Mouse (Mus musculus) frontal cortex, adult (tissue): ENCODE data around the gene Slc16a5.
A peak's percentile ranks its signal among the peaks of the same experiment; 100 is the strongest.
"Not testable (repeated sequence)": the region's sequence is repeated elsewhere in the genome, so short reads cannot be mapped to it uniquely, and the experiment has no call there.

ENCODE experiments used
- ATAC-seq: cut with Nextera tagmentation; 2 replicates; pipeline ENCODE4 v1.9.2; 2017; ENCODE audit warnings: mild to moderate bottlenecking, moderate library complexity, mixed read lengths; ENCODE audit not compliant: low TSS enrichment

The Slc16a5 gene

GRCm38 (mm10) chr11:115478296-115478938 lies 16.1 kb downstream of the Slc16a5 start:
- no peak for ATAC-seq

GRCm38 (mm10) chr11:115481553-115482259 lies 19.4 kb downstream of the Slc16a5 start:
- peak; percentile 64 for ATAC-seq

- ATAC-seq, result no peak
Measured at GRCm38 (mm10) chr11:115483278-115483677, 21.0 kb downstream of the Slc16a5 start.

- no peak for ATAC-seq
Measured at GRCm38 (mm10) chr11:115483726-115484125, 21.5 kb downstream of the Slc16a5 start.

GRCm38 (mm10) chr11:115485155-115485554 lies 22.9 kb downstream of the Slc16a5 start:
- ATAC-seq, result no peak

- ATAC-seq, result no peak
Measured at GRCm38 (mm10) chr11:115488551-115489104, 26.4 kb downstream of the Slc16a5 start.

- ATAC-seq, result no peak
Measured at GRCm38 (mm10) chr11:115490441-115491355, 28.4 kb downstream of the Slc16a5 start.

- ATAC-seq, result peak; percentile 92
Measured at GRCm38 (mm10) chr11:115491356-115492083, 29.2 kb downstream of the Slc16a5 start, which contains the start of gene Nt5c. Nt5c (minus strand) TSS chr11:115491862.

- no peak for ATAC-seq
Measured at GRCm38 (mm10) chr11:115492387-115492786, 30.1 kb downstream of the Slc16a5 start.

- not testable (repeated sequence) for ATAC-seq
Measured at GRCm38 (mm10) chr11:115496559-115496958, 34.3 kb downstream of the Slc16a5 start.

- ATAC-seq, result no peak
Measured at GRCm38 (mm10) chr11:115502636-115503035, 40.4 kb downstream of the Slc16a5 start.

GRCm38 (mm10) chr11:115506586-115506985 lies 44.3 kb downstream of the Slc16a5 start:
- ATAC-seq, result no peak

- ATAC-seq, result no peak
Measured at GRCm38 (mm10) chr11:115508061-115508460, 45.8 kb downstream of the Slc16a5 start.

- ATAC-seq, result no peak
Measured at GRCm38 (mm10) chr11:115509773-115510506, 47.7 kb downstream of the Slc16a5 start.

GRCm38 (mm10) chr11:115510507-115510888 lies 48.2 kb downstream of the Slc16a5 start:
- ATAC-seq, result no peak

GRCm38 (mm10) chr11:115511121-115511520 lies 48.8 kb downstream of the Slc16a5 start:
- no peak for ATAC-seq

- ATAC-seq, result no peak
Measured at GRCm38 (mm10) chr11:115512004-115512403, 49.7 kb downstream of the Slc16a5 start.

- no peak for ATAC-seq
Measured at GRCm38 (mm10) chr11:115512407-115513183, 50.3 kb downstream of the Slc16a5 start.
